Comparison of ENCODE assay signal across 29 mouse cellular contexts in the genomic region with DNA sequence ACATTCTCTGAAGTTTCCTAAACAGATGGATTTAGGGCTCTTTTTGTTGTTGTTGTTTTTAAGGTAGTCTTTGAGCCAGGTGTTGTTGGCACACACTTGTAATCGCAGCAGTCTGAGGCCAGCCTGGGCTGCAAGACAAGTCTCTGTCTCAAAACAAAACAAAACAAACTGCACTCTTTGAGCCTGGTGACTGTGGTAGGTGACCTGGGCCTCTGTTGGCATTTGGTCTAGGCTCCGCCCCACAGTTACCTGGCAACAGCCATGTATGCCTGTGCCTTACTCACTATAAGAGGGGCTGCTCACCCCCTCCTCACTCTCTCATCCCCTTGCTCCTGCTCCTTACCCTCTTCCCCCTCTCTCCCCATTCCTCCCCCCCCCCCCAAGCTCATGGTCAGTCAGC. TPM values are rescaled to one million over a fixed set of nuclear protein-coding genes. Genes with fewer than 3 reads are reported as not detected.
"Had no signal": no experiment of that assay in that cellular context is flagged by ENCODE, and none has a peak within 500 bp of the region (broad histone marks: within the 10 kb centered on the region; RNA-seq: fewer than 3 reads in every experiment).

No protein-coding gene starts in this region.

- H3K4me1 ChIP-seq: hindbrain, embryonic 12.5 days; limb, embryonic 10.5 days; limb, embryonic 12.5 days had no signal

- H3K27ac ChIP-seq: heart, embryonic 13.5 days; heart, embryonic 15.5 days; hindbrain, embryonic 10.5 days; hindbrain, embryonic 12.5 days; hindbrain, embryonic 14.5 days; intestine, embryonic 15.5 days; kidney, postnatal 0 days; layer of hippocampus, adult 2 months; limb, embryonic 10.5 days; limb, embryonic 12.5 days; liver, embryonic 13.5 days; liver, embryonic 15.5 days had no signal

- H3K9me3 ChIP-seq: heart, embryonic 13.5 days; heart, embryonic 15.5 days; hindbrain, embryonic 10.5 days; hindbrain, embryonic 12.5 days; intestine, embryonic 15.5 days; limb, embryonic 10.5 days; limb, embryonic 12.5 days; liver, embryonic 13.5 days; liver, embryonic 15.5 days had no signal

- H3K4me3 ChIP-seq: heart, adult 2 months; heart, embryonic 13.5 days; heart, embryonic 15.5 days; hindbrain, embryonic 10.5 days; hindbrain, embryonic 12.5 days; intestine, embryonic 15.5 days; layer of hippocampus, adult 2 months; left cerebral cortex, adult 2 months; limb, embryonic 10.5 days; limb, embryonic 12.5 days; liver, embryonic 13.5 days; liver, embryonic 15.5 days had no signal

- H3K27me3 ChIP-seq: heart, embryonic 13.5 days; heart, embryonic 15.5 days; hindbrain, embryonic 12.5 days; intestine, embryonic 15.5 days had no signal

- H3K4me2 ChIP-seq: heart, embryonic 11.5 days; heart, embryonic 13.5 days; heart, embryonic 15.5 days; hindbrain, embryonic 12.5 days; hindbrain, embryonic 14.5 days; intestine, embryonic 15.5 days; limb, embryonic 12.5 days; liver, embryonic 13.5 days; liver, embryonic 15.5 days had no signal

- H3K9ac ChIP-seq: heart, embryonic 13.5 days; heart, embryonic 15.5 days; hindbrain, embryonic 12.5 days; hindbrain, embryonic 14.5 days; intestine, embryonic 15.5 days; limb, embryonic 12.5 days; liver, embryonic 13.5 days; liver, embryonic 15.5 days; liver, postnatal 0 days had no signal

- H3K36me3 ChIP-seq: heart, embryonic 13.5 days; heart, embryonic 15.5 days; hindbrain, embryonic 10.5 days; hindbrain, embryonic 12.5 days; intestine, embryonic 15.5 days; limb, embryonic 10.5 days; limb, embryonic 12.5 days; liver, embryonic 13.5 days; liver, embryonic 15.5 days had no signal

- ATAC-seq: hindbrain, embryonic 16.5 days; inflammation-experienced regulatory T-cells, adult 6 months; intestine, embryonic 15.5 days; intestine, postnatal 0 days; liver, postnatal 0 days had no signal

- DNase-seq: gastrocnemius, postnatal 10 days; gastrocnemius, postnatal 25 days; heart, adult 2 months; heart, postnatal 4 days; kidney, postnatal 4 days; liver; liver, embryonic 13.5 days; liver, postnatal 0 days had no signal

RNA-seq across cellular contexts. Expression of a gene that starts 26.1 kb away (rescaled TPM):
- total RNA-seq: gastrocnemius, postnatal 10 days; gastrocnemius, postnatal 25 days; granulocyte monocyte progenitor cell, adult 5-6 weeks; layer of hippocampus, adult 2 months; layer of hippocampus, postnatal 10 days; layer of hippocampus, postnatal 25 days; left cerebral cortex, adult 2 months; left cerebral cortex, postnatal 14 days; left cerebral cortex, postnatal 36 days had no signal
- polyA plus RNA-seq: hindbrain, embryonic 12.5 days; hindbrain, embryonic 14.5 days; inflammation-experienced regulatory T-cells, adult 6 months had no signal
